Mouse (Mus musculus) liver, adult 2 months (tissue): ENCODE data around the gene Sh3d19.

Experiments
- CTCF ChIP-seq: fragments of 200-500 bp; IDR thresholded peaks from 2 replicates; pipeline ENCODE4 v1.5.1; 2011; ENCODE audit warnings: low read depth, low read length, control low read depth
- POLR2A ChIP-seq: fragments of 200-500 bp; IDR thresholded peaks from 2 replicates; pipeline ENCODE4 v1.6.1; 2011; ENCODE audit warnings: low read length, control low read depth; ENCODE audit not compliant: insufficient read depth; ENCODE audit errors: extremely low read depth

DNA sequence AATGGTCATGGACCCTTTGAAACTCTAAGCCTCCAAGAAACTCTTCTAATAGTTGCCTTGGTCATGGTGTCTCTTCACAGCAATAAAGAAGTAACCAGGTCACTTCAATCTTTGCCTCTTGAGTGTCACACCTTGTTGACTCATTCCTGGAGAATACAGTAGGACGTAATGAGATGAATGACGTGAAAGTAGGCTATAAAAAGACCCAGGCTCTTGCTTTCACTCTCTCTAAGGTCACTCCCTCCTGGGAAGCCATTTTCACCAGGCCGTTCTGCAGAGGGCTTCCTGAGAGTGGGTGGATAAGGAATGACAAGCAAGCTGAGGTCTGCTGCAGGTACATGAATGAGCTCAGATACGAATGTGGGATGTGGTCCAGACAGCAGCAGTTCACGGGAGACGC lies 40.5 kb downstream of the Sh3d19 start:
- no peak for TF ChIP-seq CTCF
- no peak for TF ChIP-seq POLR2A
